Comparison of ENCODE assay signal across 27 mouse cellular contexts in the genomic region with DNA sequence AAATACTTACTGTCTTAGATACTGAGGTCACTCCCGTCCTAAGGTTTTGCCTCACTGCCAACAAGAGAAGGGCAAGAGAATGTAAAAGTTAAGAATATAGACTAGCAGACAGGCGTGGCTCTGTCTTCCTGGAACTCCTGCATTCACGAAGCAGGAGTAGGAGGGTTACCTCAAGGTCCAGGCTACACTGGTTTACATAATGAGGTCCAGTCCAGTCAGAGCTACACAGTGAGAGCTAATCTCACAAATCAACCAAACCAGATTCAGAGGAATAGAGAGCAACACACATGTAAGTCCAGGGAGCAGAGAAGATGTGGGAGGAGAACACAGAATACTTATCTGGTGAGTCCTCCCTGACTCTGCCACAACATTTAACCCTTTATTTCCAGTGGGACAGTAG. TPM values are rescaled to one million over a fixed set of nuclear protein-coding genes. Genes with fewer than 3 reads are reported as not detected.
"Had no signal": no experiment of that assay in that cellular context is flagged by ENCODE, and none has a peak within 500 bp of the region (broad histone marks: within the 10 kb centered on the region; RNA-seq: fewer than 3 reads in every experiment).

No protein-coding gene starts in this region.

- H3K4me3 ChIP-seq: heart, adult 2 months; heart, embryonic 13.5 days; heart, embryonic 15.5 days; hindbrain, embryonic 13.5 days; hindbrain, embryonic 15.5 days; limb, embryonic 13.5 days; limb, embryonic 15.5 days; liver, embryonic 12.5 days had no signal

- DNase-seq: gastrocnemius, postnatal 14 days; gastrocnemius, postnatal 36 days; heart, adult 11 months; heart, adult 2 months; heart, postnatal 14 days; heart, postnatal 36 days; kidney, adult 18-20 months; kidney, adult 8-10 months; kidney, postnatal 10 days; kidney, postnatal 25 days; layer of hippocampus, adult 9-11 months; layer of hippocampus, postnatal 36 days; left cerebral cortex, postnatal 4 days had no signal

- H3K4me1 ChIP-seq: heart, embryonic 13.5 days; heart, embryonic 15.5 days; hindbrain, embryonic 13.5 days; hindbrain, embryonic 15.5 days; limb, embryonic 13.5 days; limb, embryonic 15.5 days; liver, embryonic 12.5 days had no signal

- ATAC-seq: hindbrain, postnatal 0 days; liver, embryonic 12.5 days had no signal

- H3K27ac ChIP-seq: heart, adult 2 months; heart, embryonic 13.5 days; heart, embryonic 15.5 days; hindbrain, embryonic 13.5 days; hindbrain, embryonic 15.5 days; hindbrain, postnatal 0 days; limb, embryonic 13.5 days; limb, embryonic 15.5 days; liver, embryonic 12.5 days; liver, embryonic 14.5 days had no signal

- H3K4me2 ChIP-seq: heart, embryonic 11.5 days; heart, embryonic 13.5 days; heart, embryonic 15.5 days; hindbrain, embryonic 13.5 days; hindbrain, embryonic 15.5 days; limb, embryonic 13.5 days; limb, embryonic 15.5 days; liver, embryonic 12.5 days had no signal

- H3K36me3 ChIP-seq: heart, embryonic 13.5 days; heart, embryonic 15.5 days; hindbrain, embryonic 13.5 days; hindbrain, embryonic 15.5 days; limb, embryonic 13.5 days; limb, embryonic 15.5 days; liver, embryonic 12.5 days had no signal

- H3K9me3 ChIP-seq: heart, embryonic 13.5 days; heart, embryonic 15.5 days; hindbrain, embryonic 13.5 days; hindbrain, embryonic 15.5 days; limb, embryonic 13.5 days; limb, embryonic 15.5 days; liver, embryonic 12.5 days had no signal

- H3K27me3 ChIP-seq: heart, embryonic 13.5 days; heart, embryonic 15.5 days; hindbrain, embryonic 13.5 days; hindbrain, embryonic 15.5 days; limb, embryonic 13.5 days; limb, embryonic 15.5 days; liver, embryonic 12.5 days had no signal

- H3K9ac ChIP-seq: heart, embryonic 13.5 days; heart, embryonic 15.5 days; hindbrain, embryonic 13.5 days; hindbrain, embryonic 15.5 days; limb, embryonic 13.5 days; limb, embryonic 15.5 days; liver, embryonic 12.5 days; liver, embryonic 14.5 days had no signal

RNA-seq across cellular contexts. Expression of a gene that starts 55.2 kb away (rescaled TPM):
- polyA plus RNA-seq: gonadal fat pad, adult 2 months; heart, adult 2 months; heart, embryonic 11.5 days; hindbrain, embryonic 11.5 days; limb, embryonic 11.5 days; liver, adult 2 months; liver, embryonic 12.5 days; liver, embryonic 14.5 days had no signal
